Mouse (Mus musculus): ENCODE data around the gene Armc9.

GRCm38 (mm10) chr1:86105054-86105453, 49.5 kb upstream of the Armc9 start:
- TF ChIP-seq TAL1 (IDR thresholded peaks at IDR 0.05; ENCODE audit: low read length): no peak
- TF ChIP-seq GATA1 (IDR thresholded peaks at IDR 0.05; ENCODE audit: low read length): no peak
